Mouse (Mus musculus) heart, embryonic 10.5 days (tissue): Measurements from ENCODE around the gene Vmn1r2. TPM values are rescaled to one million over a fixed set of nuclear protein-coding genes. Genes with fewer than 3 reads are reported as not detected.
A peak's percentile ranks its signal among the peaks of the same experiment; 100 is the strongest.
"Not testable (repeated sequence)": the region's sequence is repeated elsewhere in the genome, so short reads cannot be mapped to it uniquely, and the experiment has no call there.

Source experiments
- DNase-seq: peaks from one replicate; pipeline ENCODE4 v3.0.0-alpha.2; 2017; ENCODE audit warnings: low spot score
- H3K27ac ChIP-seq: fragments of 300-500 bp; sonication (generic); 2 replicates; pipeline ENCODE4 v1.5.1; 2016; ENCODE audit warnings: mild to moderate bottlenecking
- H3K27me3 ChIP-seq: fragments of 300-500 bp; sonication (generic); 2 replicates; pipeline ENCODE4 v1.6.1; 2016; ENCODE audit warnings: mild to moderate bottlenecking; ENCODE audit not compliant: poor library complexity, insufficient read depth, severe bottlenecking
- H3K36me3 ChIP-seq: fragments of 300-500 bp; sonication (generic); 2 replicates; pipeline ENCODE4 v1.6.1; 2016; ENCODE audit warnings: mild to moderate bottlenecking, moderate library complexity
- H3K4me1 ChIP-seq: fragments of 300-500 bp; sonication (generic); 2 replicates; pipeline ENCODE4 v1.6.1; 2016; ENCODE audit warnings: mild to moderate bottlenecking
- H3K4me3 ChIP-seq: fragments of 300-500 bp; sonication (generic); 2 replicates; pipeline ENCODE4 v1.5.1; 2016; ENCODE audit warnings: mild to moderate bottlenecking, moderate library complexity
- H3K9me3 ChIP-seq: fragments of 300-500 bp; sonication (generic); 2 replicates; pipeline ENCODE4 v1.6.1; 2016; ENCODE audit warnings: mild to moderate bottlenecking, moderate library complexity
- WGBS: fragments of 180-500 bp; shearing (Covaris S2); methylation state at CpG from one replicate; pipeline ENCODE4 v1.1.7; 2016; 5-methylcytosine and 5-hydroxymethylcytosine counted together
- polyA plus RNA-seq: library from polyadenylated mRNA; unstranded; fragments of >200 nt; fragmentation: Nextera tagmentation; extraction: Ambion mirVana; gene quantifications from 2 replicates; pipeline ENCODE4 v1.2.1, GENCODE M21; 2016

Gene Vmn1r2
- polyA plus RNA-seq = not detected in 2 replicates

DNA sequence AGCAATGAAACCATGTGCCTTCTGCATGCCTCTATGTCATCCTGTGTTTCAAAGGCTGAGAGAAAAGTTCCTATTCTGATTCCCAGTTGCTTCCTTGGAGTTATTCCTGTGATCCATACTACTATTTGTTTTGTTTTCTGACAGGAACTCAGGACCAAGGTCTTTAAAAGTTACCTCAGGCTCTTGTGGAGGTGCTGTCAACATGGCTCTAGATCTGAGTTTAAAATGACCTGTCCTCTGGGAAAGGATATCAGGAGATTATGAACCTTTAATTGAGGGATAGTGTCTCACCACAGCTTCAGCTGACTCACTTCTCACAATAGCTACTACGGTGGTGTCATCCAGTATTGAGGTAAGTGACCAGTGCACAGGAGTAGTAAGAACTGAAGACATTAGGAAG, at the start of gene Vmn1r2:
Gene Vmn1r2 (plus strand): TSS at position 301 of the 400 bp plus-strand sequence.
- not testable (repeated sequence) for H3K27ac ChIP-seq, DNase-seq, H3K4me3 ChIP-seq, H3K4me1 ChIP-seq, H3K27me3 ChIP-seq, H3K36me3 ChIP-seq
- WGBS = no CpG with 5 or more reads among the region's 1 CpGs
- H3K9me3 ChIP-seq = peaks cover 18% of the 10 kb centered on the region

DNA sequence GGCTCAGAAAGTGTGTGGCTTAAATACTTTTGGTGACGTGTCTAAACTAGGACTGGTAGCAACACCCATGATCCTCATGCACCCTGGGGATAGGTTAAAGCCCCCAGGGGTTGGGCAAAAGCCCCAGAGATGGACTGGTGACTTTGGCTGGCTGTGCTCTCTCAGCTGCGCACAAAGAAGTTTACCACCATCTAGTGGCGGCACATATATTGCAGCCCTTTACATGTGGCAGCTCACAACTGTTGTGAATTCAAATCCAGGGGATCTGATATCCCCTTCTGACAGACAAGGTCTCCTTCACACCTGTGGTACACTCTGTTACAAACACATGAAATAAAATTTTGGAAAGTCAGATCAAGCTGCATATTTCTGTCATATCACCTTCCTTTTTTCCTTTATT, 19.2 kb upstream of the Vmn1r2 start:
- H3K27me3 ChIP-seq, H3K4me1 ChIP-seq, H3K36me3 ChIP-seq, H3K27ac ChIP-seq, H3K4me3 ChIP-seq, H3K9me3 ChIP-seq, DNase-seq: not testable (repeated sequence)
- WGBS = no CpG with 5 or more reads among the region's 3 CpGs

DNA sequence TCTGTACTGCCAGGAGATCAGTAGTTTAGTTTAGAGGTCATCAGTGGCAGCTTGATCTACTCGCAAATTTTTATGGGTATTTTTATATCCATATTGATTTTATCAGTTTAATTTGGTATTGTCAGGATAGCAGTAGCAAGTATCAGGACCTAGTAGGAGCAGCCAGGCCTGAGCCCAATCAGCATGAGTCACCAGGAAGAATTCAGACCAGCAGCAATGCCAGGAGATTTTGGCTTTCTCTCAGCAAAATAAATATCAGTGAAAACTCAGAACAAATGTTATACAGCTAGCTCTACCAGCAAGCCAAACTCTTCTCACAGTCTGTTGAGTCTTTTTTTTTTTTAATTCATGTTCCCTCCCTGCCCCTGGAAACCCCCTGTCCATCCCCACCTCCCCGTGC, 13.8 kb upstream of the Vmn1r2 start:
- WGBS = 76% methylated on average over 2 of the region's 2 CpGs
- H3K27me3 ChIP-seq, H3K27ac ChIP-seq, H3K36me3 ChIP-seq, DNase-seq, H3K4me3 ChIP-seq, H3K9me3 ChIP-seq, H3K4me1 ChIP-seq: not testable (repeated sequence)

DNA sequence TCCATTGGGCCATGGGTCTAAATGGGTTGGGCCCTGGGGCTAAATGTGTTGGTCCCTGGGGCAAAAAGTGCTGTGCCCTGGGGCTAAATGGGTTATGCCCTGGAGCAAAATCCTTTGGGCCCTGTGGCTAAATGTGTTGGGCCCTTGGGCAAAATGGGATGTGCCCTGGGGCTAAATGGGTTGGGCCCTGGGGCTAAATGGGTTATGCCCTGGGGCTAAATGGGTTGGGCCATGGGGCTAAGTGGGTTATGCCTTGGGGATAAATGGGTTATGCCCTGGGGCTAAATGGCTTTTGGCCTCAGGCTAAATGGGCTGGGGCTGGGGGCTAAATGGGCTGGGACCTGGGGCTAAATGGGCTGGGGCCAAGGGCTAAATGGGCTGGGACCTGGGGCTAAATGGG, 2.7 kb upstream of the Vmn1r2 start:
- not testable (repeated sequence) for H3K4me1 ChIP-seq, DNase-seq, H3K27me3 ChIP-seq, H3K4me3 ChIP-seq, H3K27ac ChIP-seq, H3K36me3 ChIP-seq
- H3K9me3 ChIP-seq = peaks cover 18% of the 10 kb centered on the region

DNA sequence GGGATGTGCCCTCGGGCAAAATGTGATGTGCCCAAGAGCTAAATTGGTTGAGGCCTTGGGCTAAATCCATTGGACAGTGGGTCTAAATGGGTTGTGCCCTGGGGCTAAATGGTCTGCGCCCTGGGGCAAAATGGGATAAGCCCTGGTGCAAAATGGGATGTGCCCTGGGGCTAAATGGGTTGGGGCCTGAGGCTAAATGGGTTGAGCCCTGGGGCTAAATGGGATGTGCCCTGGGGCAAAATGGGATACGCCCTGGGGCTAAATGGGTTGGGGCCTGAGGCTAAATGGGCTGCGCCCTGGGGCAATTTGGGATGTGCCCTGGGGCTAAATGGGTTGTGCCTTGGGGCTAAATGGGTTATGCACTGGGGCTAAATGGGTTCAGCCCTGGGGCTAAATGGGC, 2.1 kb upstream of the Vmn1r2 start:
- Histone ChIP-seq H3K36me3 (no peaks in the 10 kb centered on the region), H3K4me1 (no peaks in the 10 kb centered on the region), H3K27me3 (no peaks in the 10 kb centered on the region), H3K4me3 (no peak overlapping the region), H3K9me3 (peaks cover 18% of the 10 kb centered on the region), H3K27ac (no peak overlapping the region)
- peak; percentile 79 for DNase-seq
- WGBS = 78% methylated on average over 4 of the region's 4 CpGs

DNA sequence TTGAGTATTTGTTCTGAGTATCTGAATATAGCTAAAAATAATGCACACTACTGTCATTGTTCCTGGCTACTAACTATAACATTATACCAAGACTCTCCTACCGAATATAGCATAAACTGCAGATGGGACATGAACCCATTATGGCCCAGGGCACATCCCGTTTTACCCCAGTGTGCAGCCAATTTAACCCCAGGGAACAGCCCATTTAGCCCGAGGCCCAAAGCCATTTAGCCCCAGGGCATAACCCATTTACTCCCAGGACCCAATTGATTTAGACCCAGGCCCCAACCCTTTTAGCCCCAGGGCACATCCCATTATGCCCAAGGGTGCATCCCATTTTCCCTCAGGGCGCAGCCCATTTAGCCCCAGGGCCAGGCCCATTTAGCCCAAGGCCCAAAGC, 7.5 kb downstream of the Vmn1r2 start:
- H3K9me3 ChIP-seq = peaks cover 31% of the 10 kb centered on the region

DNA sequence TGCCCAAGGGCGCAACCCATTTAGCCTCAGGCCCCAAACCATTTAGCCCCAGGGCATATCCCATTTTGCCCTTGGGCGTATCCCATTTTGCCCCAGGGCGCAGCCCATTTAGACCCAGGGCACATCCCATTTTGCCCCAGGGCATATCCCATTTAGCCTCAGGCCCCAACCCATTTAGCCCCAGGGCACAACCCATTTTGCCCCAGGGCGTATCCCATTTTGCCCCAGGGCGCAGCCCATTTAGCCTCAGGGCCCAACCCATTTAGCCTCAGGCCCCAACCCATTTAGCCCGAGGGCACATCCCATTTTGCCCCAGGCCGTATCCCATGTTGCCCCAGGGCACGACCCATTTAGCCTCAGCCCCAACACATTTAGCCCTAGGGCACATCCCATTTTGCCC, 8.6 kb downstream of the Vmn1r2 start:
- H3K4me1 ChIP-seq, H3K36me3 ChIP-seq, DNase-seq, H3K27ac ChIP-seq, H3K27me3 ChIP-seq, H3K4me3 ChIP-seq: not testable (repeated sequence)
- peaks cover 42% of the 10 kb centered on the region for H3K9me3 ChIP-seq
- 89% methylated on average over 7 of the region's 8 CpGs for WGBS

More for the DNA sequence above, 7.5 kb downstream of the Vmn1r2 start:
- WGBS = 71% methylated on average over 4 of the region's 4 CpGs
- not testable (repeated sequence) for H3K4me1 ChIP-seq, H3K4me3 ChIP-seq, H3K27ac ChIP-seq, H3K27me3 ChIP-seq, H3K36me3 ChIP-seq
- peak; percentile 66 for DNase-seq

DNA sequence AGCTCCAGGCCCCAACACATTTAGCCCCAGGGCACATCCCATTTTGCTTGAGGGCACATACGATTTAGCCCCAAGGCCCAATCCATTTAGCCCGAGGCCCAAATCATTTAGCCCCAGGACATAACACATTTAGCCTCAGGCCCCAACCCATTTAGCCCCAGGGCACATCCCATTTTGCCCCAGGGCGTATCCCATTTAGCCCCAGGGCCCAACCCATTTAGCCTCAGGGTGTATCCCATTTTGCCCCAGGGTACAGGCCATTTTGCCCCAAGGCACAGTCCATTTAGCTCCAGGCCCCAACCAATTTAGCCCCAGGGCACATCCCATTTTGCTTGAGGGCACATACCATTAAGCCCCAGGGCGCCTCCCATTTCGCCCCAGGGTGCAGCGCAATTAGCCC, 9.1 kb downstream of the Vmn1r2 start:
- H3K27ac ChIP-seq, H3K4me3 ChIP-seq, H3K27me3 ChIP-seq, H3K4me1 ChIP-seq, H3K36me3 ChIP-seq: not testable (repeated sequence)
- peak; percentile 66 for DNase-seq
- 87% methylated on average over 6 of the region's 6 CpGs for WGBS
- peaks cover 46% of the 10 kb centered on the region for H3K9me3 ChIP-seq

DNA sequence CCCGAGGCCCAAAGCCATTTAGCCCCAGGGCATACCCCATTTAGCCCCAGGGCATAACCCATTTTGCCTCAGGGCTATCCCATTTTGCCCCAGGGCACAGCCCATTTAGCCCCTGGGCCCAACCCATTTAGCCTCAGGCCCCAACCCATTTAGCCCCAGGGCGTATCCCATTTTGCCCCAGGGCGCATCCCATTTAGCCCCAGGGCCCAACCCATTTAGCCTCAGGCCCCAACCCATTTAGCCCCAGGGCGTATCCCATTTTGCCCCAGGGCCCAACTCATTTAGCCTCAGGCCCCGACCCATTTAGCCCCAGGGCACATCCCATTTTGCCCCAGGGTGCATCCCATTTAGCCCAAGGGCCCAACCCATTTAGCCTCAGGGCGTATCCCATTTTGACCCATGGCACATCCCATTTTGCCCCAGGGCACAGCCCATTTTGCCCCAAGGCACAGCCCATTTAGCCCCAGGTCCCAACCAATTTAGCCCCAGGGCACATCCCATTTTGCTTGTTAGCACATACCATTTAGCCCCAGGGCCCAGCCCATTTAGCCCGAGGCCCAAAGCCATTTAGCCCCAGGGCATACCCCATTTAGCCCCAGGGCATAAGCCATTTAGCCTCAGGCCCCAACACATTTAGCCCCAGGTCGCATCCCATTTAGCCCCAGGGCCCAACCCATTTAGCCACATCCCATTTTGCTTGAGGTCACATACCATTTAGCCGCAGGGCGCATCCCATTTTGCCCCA, 9.8 kb downstream of the Vmn1r2 start:
- H3K27me3 ChIP-seq, H3K36me3 ChIP-seq, H3K27ac ChIP-seq, H3K4me3 ChIP-seq, H3K4me1 ChIP-seq: not testable (repeated sequence)
- DNase-seq = peak; percentile 69
- WGBS = 84% methylated on average over 10 of the region's 10 CpGs
- peaks cover 49% of the 10 kb centered on the region for H3K9me3 ChIP-seq

DNA sequence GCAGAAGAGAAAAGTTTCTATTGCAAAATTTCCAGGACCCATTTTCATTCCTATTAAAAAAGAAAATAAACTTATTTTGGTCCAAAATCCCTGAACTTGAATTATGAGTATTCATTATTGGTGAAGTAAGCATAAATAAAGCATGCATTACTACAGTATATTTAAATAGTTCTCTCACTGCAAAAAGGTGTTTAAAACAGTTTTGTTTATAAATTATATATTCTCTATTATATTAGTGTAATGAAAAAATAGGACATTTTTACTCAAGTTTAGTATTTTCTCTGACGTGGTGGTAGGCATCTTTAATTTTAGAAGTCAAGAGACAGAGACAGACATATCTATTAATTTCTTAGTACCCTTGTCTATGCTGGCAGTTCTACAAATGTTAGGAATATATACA, 18.1 kb downstream of the Vmn1r2 start, which contains the start of gene Vmn1r3:
Gene Vmn1r3 (minus strand): TSS at position 101 of the 400 bp plus-strand sequence.
- DNase-seq, H3K4me3 ChIP-seq, H3K27ac ChIP-seq, H3K27me3 ChIP-seq, H3K36me3 ChIP-seq, H3K4me1 ChIP-seq: not testable (repeated sequence)
- 76% methylated on average over 1 of the region's 1 CpGs for WGBS
- peaks cover 12% of the 10 kb centered on the region for H3K9me3 ChIP-seq

DNA sequence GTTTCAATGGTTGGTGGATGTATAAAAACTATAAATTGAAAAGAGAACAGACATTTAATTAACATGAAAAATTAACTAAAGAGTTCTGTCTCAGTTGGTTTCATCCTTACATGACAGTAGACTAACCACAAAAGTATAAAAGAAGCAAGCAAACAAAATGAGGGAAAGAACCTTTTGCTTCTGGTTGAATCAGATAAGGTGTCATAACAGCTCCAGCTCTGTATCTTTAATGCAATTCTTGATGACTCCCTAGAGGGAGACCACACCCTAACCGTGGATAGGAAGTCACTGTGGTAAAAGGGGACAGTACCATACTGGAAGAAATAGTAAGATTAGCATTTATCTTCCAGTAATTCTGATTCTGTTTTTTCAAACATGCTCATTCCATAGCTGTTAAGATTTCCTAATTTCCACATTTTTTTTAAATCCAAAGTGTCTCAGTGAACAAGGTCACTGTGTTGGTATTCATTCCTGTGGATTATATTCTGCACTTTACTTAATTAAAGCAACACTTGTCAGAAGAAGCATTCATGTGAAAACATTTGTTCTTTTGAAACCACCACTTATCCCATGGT, 42.6 kb downstream of the Vmn1r2 start:
- H3K27me3 ChIP-seq, H3K4me3 ChIP-seq, H3K9me3 ChIP-seq, DNase-seq, H3K4me1 ChIP-seq, H3K36me3 ChIP-seq, H3K27ac ChIP-seq: not testable (repeated sequence)
- WGBS = 62% methylated on average over 1 of the region's 1 CpGs

DNA sequence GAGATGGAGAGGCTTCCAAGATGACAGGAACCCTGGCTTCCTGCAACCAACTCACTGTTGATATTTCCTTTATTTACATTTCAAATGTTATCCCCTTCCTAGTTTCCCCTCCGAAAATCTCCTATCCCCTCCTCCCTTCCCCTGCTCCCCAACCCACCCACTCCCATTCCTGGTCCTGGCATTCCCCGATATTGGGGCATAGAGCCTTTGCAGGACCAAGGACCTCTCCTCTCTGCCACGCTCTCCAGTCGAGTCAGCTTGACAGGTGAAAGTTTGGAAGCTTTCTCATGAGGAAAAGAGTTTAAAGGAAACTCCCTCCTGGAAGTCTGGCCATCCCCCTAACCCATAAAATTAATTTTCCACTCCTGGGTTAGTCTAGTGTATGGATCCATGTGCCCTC, 46.2 kb downstream of the Vmn1r2 start:
- H3K4me1 ChIP-seq, H3K27me3 ChIP-seq, DNase-seq, H3K9me3 ChIP-seq, H3K27ac ChIP-seq, H3K4me3 ChIP-seq, H3K36me3 ChIP-seq: not testable (repeated sequence)
- 71% methylated on average over 4 of the region's 4 CpGs for WGBS

DNA sequence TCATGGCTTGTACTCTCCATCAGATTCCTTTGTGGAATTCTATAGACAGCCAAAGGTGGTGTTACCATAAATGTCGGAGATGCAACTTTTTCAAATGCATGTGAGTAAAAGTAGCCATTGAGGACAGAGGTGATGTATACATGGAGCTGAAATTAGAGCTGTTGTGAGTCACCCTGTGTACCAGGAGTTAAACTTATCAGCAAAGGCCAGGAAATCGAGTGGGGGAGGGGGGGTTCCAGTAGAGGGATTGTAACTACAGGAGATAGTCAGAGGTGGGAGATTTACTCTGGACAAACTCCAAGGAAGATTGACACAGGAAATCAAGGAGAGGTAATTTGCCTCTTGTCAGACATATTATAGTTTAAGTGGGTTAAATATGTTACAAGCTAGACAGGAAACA, 49.3 kb downstream of the Vmn1r2 start:
- H3K9me3 ChIP-seq, H3K27me3 ChIP-seq, H3K4me3 ChIP-seq, H3K4me1 ChIP-seq, H3K36me3 ChIP-seq, DNase-seq, H3K27ac ChIP-seq: not testable (repeated sequence)
- WGBS = 58% methylated on average over 2 of the region's 2 CpGs
